Mouse (Mus musculus): Measurements from ENCODE around the gene Poldip2.

GRCm38 (mm10) chr11:78471326-78472103 is 40.5 kb upstream of the Poldip2 start:
- TF ChIP-seq CTCF (IDR thresholded peaks at IDR 0.05; ENCODE audit: low read depth, low read length): no peak
- no peak for TF ChIP-seq POLR2A (IDR thresholded peaks at IDR 0.05; ENCODE audit: insufficient read depth, low read length)
- TF ChIP-seq EP300 (IDR thresholded peaks at IDR 0.05; ENCODE audit: insufficient read depth, low read depth, low read length): no peak

Data from ES-Bruce4 (cell line).